Mouse (Mus musculus) G1E-ER4 (cell line): Measurements from ENCODE around the gene Ptx4. TPM values are rescaled to one million over a fixed set of nuclear protein-coding genes. Genes with fewer than 3 reads are reported as not detected.

ENCODE experiments used
- GATA1 ChIP-seq: IDR thresholded peaks from one replicate; pipeline ENCODE4 v1.8.0; 2012; ENCODE audit warnings: low read length, inconsistent platforms
- polyA plus RNA-seq: library from polyadenylated mRNA; stranded (reverse); fragments of >175 nt; gene quantifications from 2 replicates; pipeline ENCODE4 v1.2.3, GENCODE M21; 2012

The Ptx4 gene
- polyA plus RNA-seq: not detected in 2 replicates

- no peak for TF ChIP-seq GATA1
These were observed at the start of gene Ptx4 for GRCm38 (mm10) chr17:25120406-25120805. Gene Ptx4, plus strand, starts transcription at chr17:25120760.

- no peak for TF ChIP-seq GATA1
These were observed 43.7 kb upstream of the Ptx4 start for GRCm38 (mm10) chr17:25076906-25077305.

- no peak for TF ChIP-seq GATA1
These were observed 42.7 kb upstream of the Ptx4 start for GRCm38 (mm10) chr17:25077771-25078372.

GRCm38 (mm10) chr17:25080210-25080609 lies 40.4 kb upstream of the Ptx4 start:
- no peak for TF ChIP-seq GATA1

- TF ChIP-seq GATA1: no peak
These were observed 39.6 kb upstream of the Ptx4 start for GRCm38 (mm10) chr17:25080960-25081381.

GRCm38 (mm10) chr17:25082081-25082847 lies 38.3 kb upstream of the Ptx4 start:
- no peak for TF ChIP-seq GATA1

GRCm38 (mm10) chr17:25082887-25083286 lies 37.7 kb upstream of the Ptx4 start:
- no peak for TF ChIP-seq GATA1

- no peak for TF ChIP-seq GATA1
These were observed 37.1 kb upstream of the Ptx4 start, which contains the start of gene Tmem204 for GRCm38 (mm10) chr17:25083444-25083931. Gene Tmem204, minus strand, starts transcription at chr17:25083591.

- no peak for TF ChIP-seq GATA1
These were observed 35.6 kb upstream of the Ptx4 start for GRCm38 (mm10) chr17:25084835-25085385.

GRCm38 (mm10) chr17:25086724-25087123 lies 33.8 kb upstream of the Ptx4 start:
- TF ChIP-seq GATA1: no peak

- no peak for TF ChIP-seq GATA1
These were observed 31.4 kb upstream of the Ptx4 start for GRCm38 (mm10) chr17:25089158-25089557.

GRCm38 (mm10) chr17:25090450-25090849 lies 30.1 kb upstream of the Ptx4 start:
- TF ChIP-seq GATA1: no peak

- TF ChIP-seq GATA1: no peak
These were observed 24.3 kb upstream of the Ptx4 start for GRCm38 (mm10) chr17:25096221-25096620.

GRCm38 (mm10) chr17:25100052-25100451 lies 20.5 kb upstream of the Ptx4 start:
- no peak for TF ChIP-seq GATA1

GRCm38 (mm10) chr17:25101338-25101737 lies 19.2 kb upstream of the Ptx4 start:
- TF ChIP-seq GATA1: no peak

GRCm38 (mm10) chr17:25107786-25108185 lies 12.8 kb upstream of the Ptx4 start:
- TF ChIP-seq GATA1: no peak
